Mouse (Mus musculus): ENCODE data around the gene Cfap43.

Gene Cfap43

GRCm38 (mm10) chr19:47919126-47919965 is at the start of gene Cfap43, which contains the start of gene Itprip:
Cfap43 (minus strand) TSS chr19:47919287.
Itprip (minus strand) TSS chr19:47919299.
- peak in 1 of 2 experiments; percentile 66 for DNase-seq (ENCODE audit: low spot score in 2 of 2)

GRCm38 (mm10) chr19:47958181-47958580 is 39.1 kb upstream of the Cfap43 start:
- DNase-seq (ENCODE audit: low spot score in 2 of 2): no peak

- no peak for DNase-seq (ENCODE audit: low spot score in 2 of 2)
These were observed 34.1 kb upstream of the Cfap43 start for GRCm38 (mm10) chr19:47953169-47953568.

- no peak for DNase-seq (ENCODE audit: low spot score in 2 of 2)
These were observed 31.9 kb upstream of the Cfap43 start for GRCm38 (mm10) chr19:47950946-47951345.

GRCm38 (mm10) chr19:47946821-47947465 is 27.9 kb upstream of the Cfap43 start:
- no peak for DNase-seq (ENCODE audit: low spot score in 2 of 2)

GRCm38 (mm10) chr19:47939361-47939760 is 20.3 kb upstream of the Cfap43 start:
- DNase-seq (ENCODE audit: low spot score in 2 of 2): peak in 1 of 2 experiments; percentile 51

- no peak for DNase-seq (ENCODE audit: low spot score in 2 of 2)
These were observed 18.6 kb upstream of the Cfap43 start, which contains the start of gene Cfap58 for GRCm38 (mm10) chr19:47937443-47938406. Cfap58 (plus strand) TSS chr19:47937675.

- DNase-seq (ENCODE audit: low spot score in 2 of 2): no peak
These were observed 17.9 kb upstream of the Cfap43 start for GRCm38 (mm10) chr19:47936938-47937337.

- DNase-seq (ENCODE audit: low spot score in 2 of 2): no peak
These were observed 17.4 kb upstream of the Cfap43 start for GRCm38 (mm10) chr19:47936490-47936889.

GRCm38 (mm10) chr19:47935530-47935929 is 16.4 kb upstream of the Cfap43 start:
- no peak for DNase-seq (ENCODE audit: low spot score in 2 of 2)

GRCm38 (mm10) chr19:47934636-47935238 is 15.7 kb upstream of the Cfap43 start:
- DNase-seq (ENCODE audit: low spot score in 2 of 2): no peak

GRCm38 (mm10) chr19:47934146-47934545 is 15.1 kb upstream of the Cfap43 start:
- no peak for DNase-seq (ENCODE audit: low spot score in 2 of 2)

GRCm38 (mm10) chr19:47931982-47932638 is 13.0 kb upstream of the Cfap43 start:
- no peak for DNase-seq (ENCODE audit: low spot score in 2 of 2)

GRCm38 (mm10) chr19:47929043-47929442 is 10.0 kb upstream of the Cfap43 start:
- no peak for DNase-seq (ENCODE audit: low spot score in 2 of 2)

GRCm38 (mm10) chr19:47927032-47927431 is 7.9 kb upstream of the Cfap43 start:
- DNase-seq (ENCODE audit: low spot score in 2 of 2): no peak

- no peak for DNase-seq (ENCODE audit: low spot score in 2 of 2)
These were observed 6.7 kb upstream of the Cfap43 start for GRCm38 (mm10) chr19:47925819-47926218.

- DNase-seq (ENCODE audit: low spot score in 2 of 2): no peak
These were observed 884 bp upstream of the Cfap43 start for GRCm38 (mm10) chr19:47919966-47920375.

GRCm38 (mm10) chr19:47918455-47919101 is 509 bp downstream of the Cfap43 start:
- no peak for DNase-seq (ENCODE audit: low spot score in 2 of 2)

GRCm38 (mm10) chr19:47918016-47918415 is 1.1 kb downstream of the Cfap43 start:
- DNase-seq (ENCODE audit: low spot score in 2 of 2): no peak

GRCm38 (mm10) chr19:47917396-47917795 is 1.7 kb downstream of the Cfap43 start:
- DNase-seq (ENCODE audit: low spot score in 2 of 2): no peak

All from left cerebral cortex, adult 9 months (tissue).